Mouse (Mus musculus): ENCODE results near the gene Xpr1. TPM values are rescaled to one million over a fixed set of nuclear protein-coding genes. Genes with fewer than 3 reads are reported as not detected.

Gene Xpr1
- polyA plus RNA-seq, 1 experiment from 2014 or later, result 57.4 TPM

- Histone ChIP-seq H3K4me1 (ENCODE audit: control insufficient read depth, insufficient read depth, low read length) (peaks cover 9% of the 10 kb centered on the region; the same call in 1 of the 2 replicates), H3K27ac (ENCODE audit: low read length) (no peak overlapping the region), H3K4me2 (ENCODE audit: low read length) (no peak overlapping the region), H3K4me3 (ENCODE audit: low read depth, low read length) (no peak overlapping the region), H3K27me3 (ENCODE audit: control insufficient read depth, insufficient read depth, low read depth, low read length) (no peaks in the 10 kb centered on the region), H3K36me3 (ENCODE audit: control insufficient read depth, insufficient read depth, low read length) (peaks cover 2% of the 10 kb centered on the region; the same call in 1 of the 2 replicates), H3K9me3 (replicated peaks; ENCODE audit: control insufficient read depth, low read length, poor library complexity, severe bottlenecking) (no peaks in the 10 kb centered on the region), H3K9ac (ENCODE audit: low read depth, low read length) (no peak overlapping the region)
- 63% methylated on average over 1 of the region's 1 CpGs for WGBS
- no peak for ATAC-seq
These were observed 28.8 kb downstream of the Xpr1 start for GRCm38 (mm10) chr1:155388418-155388817.

DNA sequence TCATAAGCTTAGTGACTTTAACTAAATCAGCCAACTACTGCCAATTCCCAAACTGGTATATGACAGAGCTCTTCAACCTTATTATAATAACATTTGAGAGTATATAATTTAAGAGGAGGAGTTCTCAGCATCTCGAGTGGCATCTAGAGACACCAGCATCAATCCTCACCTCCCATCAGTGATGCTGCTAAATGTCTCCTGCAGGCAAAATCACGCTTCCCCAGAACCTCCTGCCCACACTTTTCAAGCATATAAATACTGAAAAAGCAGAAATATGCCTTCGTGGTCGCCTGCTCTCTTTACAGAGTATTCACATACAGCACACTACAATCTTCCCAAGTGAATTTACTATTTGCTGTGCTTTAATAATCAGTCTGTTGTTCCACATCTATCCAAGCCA, 30.7 kb downstream of the Xpr1 start:
- 79% methylated on average over 4 of the region's 4 CpGs for WGBS
- Histone ChIP-seq H3K27ac (ENCODE audit: low read length) (no peak overlapping the region), H3K27me3 (ENCODE audit: control insufficient read depth, insufficient read depth, low read depth, low read length) (no peaks in the 10 kb centered on the region), H3K9ac (ENCODE audit: low read depth, low read length) (no peak overlapping the region), H3K36me3 (ENCODE audit: control insufficient read depth, insufficient read depth, low read length) (peaks cover 2% of the 10 kb centered on the region; the same call in 1 of the 2 replicates), H3K9me3 (replicated peaks; ENCODE audit: control insufficient read depth, low read length, poor library complexity, severe bottlenecking) (no peaks in the 10 kb centered on the region), H3K4me1 (ENCODE audit: control insufficient read depth, insufficient read depth, low read length) (peaks cover 9% of the 10 kb centered on the region; the same call in 1 of the 2 replicates), H3K4me3 (ENCODE audit: low read depth, low read length) (no peak overlapping the region), H3K4me2 (ENCODE audit: low read length) (no peak overlapping the region)
- ATAC-seq, result no peak

GRCm38 (mm10) chr1:155383319-155384302, 33.6 kb downstream of the Xpr1 start:
- Histone ChIP-seq H3K4me1 (ENCODE audit: control insufficient read depth, insufficient read depth, low read length) (peaks cover 5% of the 10 kb centered on the region; the same call in 1 of the 2 replicates), H3K9me3 (replicated peaks; ENCODE audit: control insufficient read depth, low read length, poor library complexity, severe bottlenecking) (no peaks in the 10 kb centered on the region), H3K36me3 (ENCODE audit: control insufficient read depth, insufficient read depth, low read length) (0 out of 2 replicates have a peak, but pooled peaks cover 2% of the 10 kb centered on the region), H3K4me2 (ENCODE audit: low read length) (no peak overlapping the region), H3K9ac (ENCODE audit: low read depth, low read length) (no peak overlapping the region), H3K4me3 (ENCODE audit: low read depth, low read length) (no peak overlapping the region), H3K27me3 (ENCODE audit: control insufficient read depth, insufficient read depth, low read depth, low read length) (no peaks in the 10 kb centered on the region), H3K27ac (ENCODE audit: low read length) (no peak overlapping the region)
- ATAC-seq, result no peak
- WGBS, result 89% methylated on average over 8 of the region's 8 CpGs

- Histone ChIP-seq H3K36me3 (ENCODE audit: control insufficient read depth, insufficient read depth, low read length) (0 out of 2 replicates have a peak, but pooled peaks cover 2% of the 10 kb centered on the region), H3K4me1 (ENCODE audit: control insufficient read depth, insufficient read depth, low read length) (no peaks in the 10 kb centered on the region), H3K27ac (ENCODE audit: low read length) (no peak overlapping the region), H3K4me3 (ENCODE audit: low read depth, low read length) (no peak overlapping the region), H3K27me3 (ENCODE audit: control insufficient read depth, insufficient read depth, low read depth, low read length) (no peaks in the 10 kb centered on the region), H3K4me2 (ENCODE audit: low read length) (no peak overlapping the region), H3K9me3 (replicated peaks; ENCODE audit: control insufficient read depth, low read length, poor library complexity, severe bottlenecking) (no peaks in the 10 kb centered on the region), H3K9ac (ENCODE audit: low read depth, low read length) (no peak overlapping the region)
- 15% methylated on average over 1 of the region's 1 CpGs for WGBS
- ATAC-seq, result no peak
These were observed 35.3 kb downstream of the Xpr1 start for GRCm38 (mm10) chr1:155381931-155382330.

DNA sequence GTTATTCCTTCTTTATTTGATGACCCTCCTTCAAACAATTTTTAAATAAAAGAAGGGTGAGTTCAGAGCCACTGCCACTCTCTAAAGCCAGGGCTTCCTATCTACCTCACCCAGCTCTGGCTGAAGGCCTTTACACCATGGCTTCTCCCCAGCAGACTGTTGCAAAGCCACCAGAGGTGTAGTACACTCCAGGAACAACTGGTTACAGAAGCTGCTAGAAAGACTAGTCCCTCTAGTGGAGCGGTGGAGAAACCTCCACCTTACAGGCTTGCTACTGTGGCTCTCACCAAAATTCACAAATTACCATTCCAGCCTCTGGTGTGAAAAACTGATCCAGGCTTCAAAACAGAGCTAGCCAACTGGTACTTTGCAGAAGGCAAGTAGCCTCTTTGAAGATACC, 37.9 kb downstream of the Xpr1 start:
- ATAC-seq, result no peak
- 0 out of 2 replicates have a peak, but pooled peaks cover 2% of the 10 kb centered on the region for H3K36me3 ChIP-seq (ENCODE audit: control insufficient read depth, insufficient read depth, low read length)
- 100% methylated on average over 1 of the region's 1 CpGs for WGBS

GRCm38 (mm10) chr1:155372821-155373220, 44.4 kb downstream of the Xpr1 start:
- no peak overlapping the region for H3K4me2 ChIP-seq (ENCODE audit: low read length)
- no peak overlapping the region for H3K27ac ChIP-seq (ENCODE audit: low read length)
- H3K4me1 ChIP-seq (ENCODE audit: control insufficient read depth, insufficient read depth, low read length), result peaks cover 17% of the 10 kb centered on the region
- H3K36me3 ChIP-seq (ENCODE audit: control insufficient read depth, insufficient read depth, low read length), result no peaks in the 10 kb centered on the region
- no peaks in the 10 kb centered on the region for H3K27me3 ChIP-seq (ENCODE audit: control insufficient read depth, insufficient read depth, low read depth, low read length)
- 53% methylated on average over 1 of the region's 1 CpGs for WGBS
- H3K9ac ChIP-seq (ENCODE audit: low read depth, low read length), result no peak overlapping the region
- no peaks in the 10 kb centered on the region for H3K9me3 ChIP-seq (replicated peaks; ENCODE audit: control insufficient read depth, low read length, poor library complexity, severe bottlenecking)
- ATAC-seq, result no peak
- no peak overlapping the region for H3K4me3 ChIP-seq (ENCODE audit: low read depth, low read length)

More for the DNA sequence above, 37.9 kb downstream of the Xpr1 start:
- no peak overlapping the region for H3K27ac ChIP-seq (ENCODE audit: low read length)
- H3K4me3 ChIP-seq (ENCODE audit: low read depth, low read length), result no peak overlapping the region
- H3K9ac ChIP-seq (ENCODE audit: low read depth, low read length), result no peak overlapping the region
- no peaks in the 10 kb centered on the region for H3K9me3 ChIP-seq (replicated peaks; ENCODE audit: control insufficient read depth, low read length, poor library complexity, severe bottlenecking)
- no peaks in the 10 kb centered on the region for H3K4me1 ChIP-seq (ENCODE audit: control insufficient read depth, insufficient read depth, low read length)
- H3K4me2 ChIP-seq (ENCODE audit: low read length), result no peak overlapping the region
- no peaks in the 10 kb centered on the region for H3K27me3 ChIP-seq (ENCODE audit: control insufficient read depth, insufficient read depth, low read depth, low read length)

DNA sequence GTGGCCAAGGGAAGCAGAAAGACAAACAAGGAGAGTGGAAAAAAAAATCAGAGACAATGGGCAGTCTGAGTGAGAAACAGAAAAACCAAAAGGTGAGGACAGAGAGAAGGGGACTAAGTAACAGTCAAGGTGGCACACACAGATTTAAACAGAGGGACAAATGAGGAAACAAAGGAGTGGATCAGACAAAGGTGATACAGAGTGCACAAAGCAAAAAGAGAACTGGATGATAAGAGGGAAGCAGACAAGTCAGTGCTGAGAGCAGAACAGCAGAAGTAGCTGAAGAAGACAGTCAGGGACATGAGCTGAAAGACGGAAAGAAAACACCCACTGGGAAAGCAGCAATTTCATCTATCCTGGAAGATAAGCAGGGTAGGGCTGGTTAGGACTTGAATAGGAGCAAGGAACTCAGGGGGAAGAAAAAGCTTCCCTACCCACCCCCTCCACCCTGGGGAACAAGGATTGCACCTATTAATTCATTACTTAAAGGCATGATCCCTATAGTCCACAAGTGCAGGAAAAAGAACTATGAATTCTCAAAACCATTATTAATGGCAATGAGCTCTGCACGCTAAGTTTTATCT, 47.0 kb downstream of the Xpr1 start:
- Histone ChIP-seq H3K4me2 (ENCODE audit: low read length) (no peak overlapping the region), H3K9me3 (replicated peaks; ENCODE audit: control insufficient read depth, low read length, poor library complexity, severe bottlenecking) (no peaks in the 10 kb centered on the region), H3K27ac (ENCODE audit: low read length) (peak overlapping the region; percentile 12; the same call in 1 of the 2 replicates), H3K27me3 (ENCODE audit: control insufficient read depth, insufficient read depth, low read depth, low read length) (no peaks in the 10 kb centered on the region), H3K9ac (ENCODE audit: low read depth, low read length) (no peak overlapping the region), H3K4me3 (ENCODE audit: low read depth, low read length) (no peak overlapping the region), H3K36me3 (ENCODE audit: control insufficient read depth, insufficient read depth, low read length) (no peaks in the 10 kb centered on the region), H3K4me1 (ENCODE audit: control insufficient read depth, insufficient read depth, low read length) (peaks cover 25% of the 10 kb centered on the region)
- WGBS, result 19% methylated on average over 2 of the region's 2 CpGs
- 0 out of 2 replicates have a peak, but pooled peaks have one; percentile 21 for ATAC-seq

DNA sequence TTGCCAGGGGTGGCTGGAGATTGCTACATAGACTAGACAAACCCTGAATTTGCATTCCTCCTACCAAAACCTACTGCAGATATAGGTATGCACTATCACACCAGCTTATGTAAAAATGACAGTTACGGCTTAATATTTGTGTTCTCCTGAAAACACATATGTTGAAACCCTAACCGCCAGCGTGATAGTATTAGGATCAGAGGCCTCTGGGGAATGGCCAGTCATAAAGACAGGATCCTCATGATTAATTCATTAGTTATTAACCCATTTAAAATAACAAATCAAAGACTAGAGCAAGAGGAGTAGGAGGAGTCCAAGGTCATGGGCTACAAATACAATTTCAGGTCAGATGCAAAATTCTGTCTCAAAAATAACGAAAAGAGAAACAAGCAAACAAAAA, 50.8 kb downstream of the Xpr1 start:
- Histone ChIP-seq H3K36me3 (ENCODE audit: control insufficient read depth, insufficient read depth, low read length) (no peaks in the 10 kb centered on the region), H3K9me3 (replicated peaks; ENCODE audit: control insufficient read depth, low read length, poor library complexity, severe bottlenecking) (no peaks in the 10 kb centered on the region), H3K27me3 (ENCODE audit: control insufficient read depth, insufficient read depth, low read depth, low read length) (no peaks in the 10 kb centered on the region), H3K4me1 (ENCODE audit: control insufficient read depth, insufficient read depth, low read length) (peaks cover 25% of the 10 kb centered on the region), H3K9ac (ENCODE audit: low read depth, low read length) (no peak overlapping the region), H3K4me3 (ENCODE audit: low read depth, low read length) (no peak overlapping the region), H3K27ac (ENCODE audit: low read length) (no peak overlapping the region), H3K4me2 (ENCODE audit: low read length) (no peak overlapping the region)
- 28% methylated on average over 4 of the region's 4 CpGs for WGBS
- no peak for ATAC-seq

All from midbrain, embryonic 16.5 days (tissue).